In genomic region chr6:23990687-23991387, GRCm38 (mm10) we compare ENCODE assay signal across 39 mouse cellular contexts. TPM values are rescaled to one million over a fixed set of nuclear protein-coding genes. Genes with fewer than 3 reads are reported as not detected.
DNase-seq lines count a peak whose midpoint lies in the region; ATAC-seq lines count a peak whose summit lies in the region.
"Had no signal": no experiment of that assay in that cellular context is flagged by ENCODE, and none has a peak within 500 bp of the region (broad histone marks: within the 10 kb centered on the region; RNA-seq: fewer than 3 reads in every experiment).

No protein-coding gene starts in this region.

- H3K9ac ChIP-seq in forebrain, embryonic 12.5 days: no peak overlapping the region
- no peak overlapping the region for H3K9ac ChIP-seq in forebrain, embryonic 16.5 days (replicated peaks; ENCODE audit: low read depth, low read length)
- H3K9ac ChIP-seq in midbrain, embryonic 14.5 days (replicated peaks; ENCODE audit: low read length): no peak overlapping the region
- H3K9ac ChIP-seq: embryonic facial prominence, embryonic 12.5 days; heart, embryonic 15.5 days; hindbrain, embryonic 15.5 days; kidney, embryonic 15.5 days; liver, embryonic 14.5 days; neural tube, embryonic 12.5 days had no signal

- H3K36me3 ChIP-seq in forebrain, embryonic 12.5 days (replicated peaks): no peaks in the 10 kb centered on the region
- no peaks in the 10 kb centered on the region for H3K36me3 ChIP-seq in forebrain, embryonic 16.5 days (ENCODE audit: control insufficient read depth, insufficient read depth)
- H3K36me3 ChIP-seq in midbrain, embryonic 14.5 days (ENCODE audit: control insufficient read depth, insufficient read depth, low read length): no peaks in the 10 kb centered on the region
- H3K36me3 ChIP-seq: embryonic facial prominence, embryonic 12.5 days; heart, embryonic 10.5 days; heart, embryonic 15.5 days; hindbrain, embryonic 15.5 days; kidney, embryonic 15.5 days; neural tube, embryonic 12.5 days had no signal

- no peak overlapping the region for H3K27ac ChIP-seq in forebrain, embryonic 12.5 days
- H3K27ac ChIP-seq in forebrain, embryonic 16.5 days (ENCODE audit: low read length): no peak overlapping the region
- H3K27ac ChIP-seq in midbrain, embryonic 14.5 days (replicated peaks; ENCODE audit: low read depth, low read length): no peak overlapping the region
- H3K27ac ChIP-seq: embryonic facial prominence, embryonic 12.5 days; heart, embryonic 10.5 days; heart, embryonic 15.5 days; hindbrain, embryonic 15.5 days; kidney, embryonic 15.5 days; liver, embryonic 14.5 days; macrophage; neural tube, embryonic 12.5 days; stomach, postnatal 0 days had no signal

- H3K4me3 ChIP-seq in forebrain, embryonic 12.5 days (replicated peaks): no peak overlapping the region
- no peak overlapping the region for H3K4me3 ChIP-seq in forebrain, embryonic 16.5 days (replicated peaks; ENCODE audit: low read length)
- no peak overlapping the region for H3K4me3 ChIP-seq in midbrain, embryonic 14.5 days (replicated peaks; ENCODE audit: low read depth, low read length)
- H3K4me3 ChIP-seq: embryonic facial prominence, embryonic 12.5 days; heart, embryonic 10.5 days; heart, embryonic 15.5 days; hindbrain, embryonic 15.5 days; kidney, embryonic 15.5 days; myocyte; neural tube, embryonic 12.5 days had no signal

- ATAC-seq in forebrain, embryonic 12.5 days (ENCODE audit: low FRiP score): peak; percentile 75; the same call in 1 of the 2 replicates
- ATAC-seq in forebrain, embryonic 16.5 days: no peak
- no peak for ATAC-seq in midbrain, embryonic 14.5 days (ENCODE audit: low FRiP score, low TSS enrichment)
- ATAC-seq in monocyte, adult 5-6 weeks (replicated peaks; ENCODE audit: insufficient number of reproducible peaks, low FRiP score, low TSS enrichment, poor library complexity, severe bottlenecking): no peak
- ATAC-seq: CD4-positive, CD25-positive, alpha-beta regulatory T cell, adult 4 months had no signal

- no peaks in the 10 kb centered on the region for H3K9me3 ChIP-seq in forebrain, embryonic 12.5 days
- no peaks in the 10 kb centered on the region for H3K9me3 ChIP-seq in forebrain, embryonic 16.5 days (ENCODE audit: control insufficient read depth, low read length)
- no peaks in the 10 kb centered on the region for H3K9me3 ChIP-seq in midbrain, embryonic 14.5 days (ENCODE audit: control insufficient read depth, low read length)
- H3K9me3 ChIP-seq: embryonic facial prominence, embryonic 12.5 days; heart, embryonic 10.5 days; heart, embryonic 15.5 days; hindbrain, embryonic 15.5 days; kidney, embryonic 15.5 days; neural tube, embryonic 12.5 days had no signal

- no peak overlapping the region for H3K4me2 ChIP-seq in forebrain, embryonic 12.5 days
- no peak overlapping the region for H3K4me2 ChIP-seq in forebrain, embryonic 16.5 days (ENCODE audit: low read length)
- H3K4me2 ChIP-seq in midbrain, embryonic 14.5 days (ENCODE audit: low read length): no peak overlapping the region
- H3K4me2 ChIP-seq: embryonic facial prominence, embryonic 12.5 days; heart, embryonic 15.5 days; hindbrain, embryonic 15.5 days; kidney, embryonic 15.5 days; neural tube, embryonic 12.5 days had no signal

- peaks cover 2% of the 10 kb centered on the region; the same call in 1 of the 2 replicates for H3K4me1 ChIP-seq in forebrain, embryonic 12.5 days
- no peaks in the 10 kb centered on the region for H3K4me1 ChIP-seq in forebrain, embryonic 16.5 days (replicated peaks; ENCODE audit: control insufficient read depth, insufficient read depth, low read length)
- no peaks in the 10 kb centered on the region for H3K4me1 ChIP-seq in midbrain, embryonic 14.5 days (ENCODE audit: control insufficient read depth, insufficient read depth, low read length)
- H3K4me1 ChIP-seq: embryonic facial prominence, embryonic 12.5 days; heart, embryonic 10.5 days; heart, embryonic 15.5 days; hindbrain, embryonic 15.5 days; kidney, embryonic 15.5 days; neural tube, embryonic 12.5 days had no signal

- H3K27me3 ChIP-seq in forebrain, embryonic 12.5 days: no peaks in the 10 kb centered on the region
- H3K27me3 ChIP-seq in forebrain, embryonic 16.5 days (replicated peaks; ENCODE audit: control insufficient read depth, insufficient read depth, low read length): no peaks in the 10 kb centered on the region
- no peaks in the 10 kb centered on the region for H3K27me3 ChIP-seq in midbrain, embryonic 14.5 days (ENCODE audit: control insufficient read depth, insufficient read depth, low read length)
- H3K27me3 ChIP-seq: embryonic facial prominence, embryonic 12.5 days; heart, embryonic 15.5 days; hindbrain, embryonic 15.5 days; kidney, embryonic 15.5 days; neural tube, embryonic 12.5 days had no signal

- peak; percentile 24 for DNase-seq in layer of hippocampus, adult 9-11 months
- no peak for DNase-seq in layer of hippocampus, postnatal 10 days (ENCODE audit: low spot score in 2 of 2)
- peak; percentile 53 for DNase-seq in forelimb bud, embryonic 11.5 days (ENCODE audit: low read depth, low spot score)
- peak; percentile 8 for DNase-seq in midbrain, embryonic 14.5 days
- DNase-seq: adrenal gland, postnatal 14 days; cerebellum, adult 18-20 months; cerebellum, postnatal 10 days; gastrocnemius, postnatal 14 days; kidney, adult 18-20 months; kidney, postnatal 25 days; layer of hippocampus, postnatal 36 days; left cerebral cortex, postnatal 4 days; liver; lung, adult 2 months; lung, postnatal 10 days; right cerebral cortex, postnatal 4 days; thymus, adult 18-20 months; thymus, postnatal 25 days had no signal

- WGBS in forebrain, embryonic 12.5 days: 46% methylated on average over 3 of the region's 3 CpGs
- WGBS in forebrain, embryonic 16.5 days: 35% methylated on average over 3 of the region's 3 CpGs
- 51% methylated on average over 3 of the region's 3 CpGs for WGBS in midbrain, embryonic 14.5 days

RNA-seq across cellular contexts. Expression of gene Tas2r118, which starts 21.0 kb away (rescaled TPM):
- polyA plus RNA-seq in forebrain, embryonic 12.5 days (2016; fragmentation: Nextera tagmentation; extraction: Ambion mirVana): not detected in 2 replicates
- polyA plus RNA-seq in forebrain, embryonic 16.5 days (2015; fragmentation: Nextera tagmentation; extraction: Ambion mirVana): not detected in 2 replicates
- total RNA-seq in layer of hippocampus, postnatal 10 days (2021): not detected
- polyA plus RNA-seq in midbrain, embryonic 14.5 days (2014; fragmentation: Nextera tagmentation; extraction: Ambion mirVana): not detected in 2 replicates
- not detected in 3 replicates for total RNA-seq in monocyte, adult 5-6 weeks (2017)
- total RNA-seq: adrenal gland, postnatal 14 days; common myeloid progenitor, adult 5-6 weeks; gastrocnemius, postnatal 14 days; granulocyte monocyte progenitor cell, adult 5-6 weeks; heart, postnatal 25 days; layer of hippocampus, adult 18-20 months; layer of hippocampus, postnatal 36 days; left cerebral cortex, postnatal 4 days; megakaryocyte-erythroid progenitor cell, adult 5-6 weeks had no signal
- polyA plus RNA-seq: CD4-positive, CD25-positive, alpha-beta regulatory T cell, adult 4 months; embryonic facial prominence, embryonic 12.5 days; heart, embryonic 10.5 days; heart, embryonic 15.5 days; hindbrain, embryonic 15.5 days; intestine, embryonic 14.5 days; kidney, embryonic 15.5 days; liver, embryonic 14.5 days; lung, adult 2 months; macrophage; myocyte; neural tube, embryonic 12.5 days; spleen, adult 2 months; stomach, postnatal 0 days had no signal

Comparison
In these comparisons a context has a peak if more than half of its experiments do, and no peak if none do; other contexts are left out.
1. DNase-seq: peak in layer of hippocampus, adult 9-11 months (single experiment), forelimb bud, embryonic 11.5 days (single experiment) and midbrain, embryonic 14.5 days (single experiment); none in layer of hippocampus, postnatal 10 days (0 of 2).